8 mouse cellular contexts compared by ENCODE assay signal in the genomic region with DNA sequence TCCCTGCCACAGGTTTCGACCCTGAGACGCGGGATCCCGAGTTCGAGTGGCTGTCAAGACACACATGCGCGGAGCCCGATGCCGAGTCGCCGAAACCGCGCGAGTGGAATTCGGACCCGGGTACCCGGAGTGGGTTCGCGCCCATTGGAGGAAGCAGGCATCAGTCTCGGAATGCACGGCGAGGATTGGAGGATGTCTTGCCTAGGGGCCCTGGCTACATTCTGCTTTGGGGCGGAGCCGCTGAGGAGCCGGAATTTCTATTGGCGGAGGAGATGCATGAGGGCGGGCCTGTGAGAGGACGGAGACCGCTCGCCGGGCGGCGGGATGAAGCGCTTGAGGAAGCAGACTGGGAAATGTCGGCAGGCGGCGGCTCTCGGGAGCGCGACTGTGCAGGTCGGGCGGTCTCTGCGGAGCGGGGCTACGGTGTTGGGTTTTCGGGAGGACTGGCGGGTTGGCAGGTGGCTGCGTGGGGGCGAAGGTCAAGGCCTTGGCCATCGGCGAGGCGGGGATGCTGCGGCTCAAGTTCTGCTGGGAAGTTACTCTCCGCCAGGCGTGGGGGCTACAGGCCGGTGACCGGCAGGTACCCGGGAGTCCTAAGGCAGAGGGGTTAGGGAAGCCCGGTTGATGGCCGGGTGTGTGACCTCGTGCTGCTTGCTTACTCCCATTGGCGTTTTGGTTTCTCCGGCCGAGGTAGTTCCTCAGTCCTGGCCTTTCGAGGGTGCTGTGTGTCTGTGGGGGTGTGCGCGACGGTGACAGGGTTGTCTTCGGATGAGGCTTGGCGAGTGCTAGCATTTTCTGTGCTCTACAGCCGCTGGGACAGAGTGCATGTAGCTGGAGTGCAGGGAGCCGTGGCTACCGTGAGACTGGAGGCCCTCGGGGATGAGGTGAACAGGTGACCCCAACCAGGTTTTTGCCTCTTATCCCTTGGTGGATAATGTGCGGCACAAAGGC. TPM values are rescaled to one million over a fixed set of nuclear protein-coding genes. Genes with fewer than 3 reads are reported as not detected.
A peak's percentile ranks its signal among the peaks of the same experiment; 100 is the strongest.
DNase-seq lines count a peak whose midpoint lies in the region; ATAC-seq and TF ChIP-seq lines count a peak whose summit lies in the region.

No protein-coding gene starts in this region.

- DNase-seq in 3134 (ENCODE audit: extremely low read depth, insufficient read length, low spot score), result peak; percentile 94
- DNase-seq in adrenal gland, postnatal 36 days, result peak; percentile 98 to 100
- peak; percentile 99 for DNase-seq in heart, adult 2 months
- DNase-seq in kidney, adult 8-10 months, result peak; percentile 99
- peak; percentile 97 to 98 for DNase-seq in spleen, postnatal 10 days (ENCODE audit: low spot score in 2 of 2)

- under 1% methylated on average over 75 of the region's 75 CpGs for WGBS in embryonic facial prominence, embryonic 13.5 days
- under 1% methylated on average over 75 of the region's 75 CpGs for WGBS in heart, adult 2 months
- under 1% methylated on average over 75 of the region's 75 CpGs for WGBS in limb, embryonic 13.5 days
- under 1% methylated on average over 75 of the region's 75 CpGs for WGBS in midbrain, embryonic 16.5 days

- peak overlapping the region; percentile 98 for H3K4me2 ChIP-seq in embryonic facial prominence, embryonic 13.5 days
- H3K4me2 ChIP-seq in limb, embryonic 13.5 days (replicated peaks), result peak overlapping the region; percentile 98
- H3K4me2 ChIP-seq in midbrain, embryonic 16.5 days (ENCODE audit: low read length), result peak overlapping the region; percentile 98

- peak; percentile 62 for TF ChIP-seq POLR2A in heart, adult 2 months (IDR thresholded peaks at IDR 0.05; ENCODE audit: insufficient read depth, low read depth, low read length)

- peak; percentile 96 for ATAC-seq in embryonic facial prominence, embryonic 13.5 days (ENCODE audit: insufficient number of reproducible peaks, insufficient read depth, low FRiP score, low TSS enrichment, low read depth)
- peak; percentile 100 for ATAC-seq in limb, embryonic 13.5 days (ENCODE audit: low FRiP score, low read depth)
- ATAC-seq in midbrain, embryonic 16.5 days, result peak; percentile 100

- peak; percentile 27 for TF ChIP-seq CTCF in heart, adult 2 months (IDR thresholded peaks at IDR 0.05)

- H3K9me3 ChIP-seq in embryonic facial prominence, embryonic 13.5 days, result no peaks in the 10 kb centered on the region
- H3K9me3 ChIP-seq in limb, embryonic 13.5 days, result no peaks in the 10 kb centered on the region
- H3K9me3 ChIP-seq in midbrain, embryonic 16.5 days (replicated peaks; ENCODE audit: control insufficient read depth, low read length, poor library complexity, severe bottlenecking), result no peaks in the 10 kb centered on the region

- H3K27ac ChIP-seq in embryonic facial prominence, embryonic 13.5 days, result no peak overlapping the region
- peak overlapping the region; percentile 60 for H3K27ac ChIP-seq in heart, adult 2 months
- H3K27ac ChIP-seq in limb, embryonic 13.5 days, result no peak overlapping the region
- H3K27ac ChIP-seq in midbrain, embryonic 16.5 days (ENCODE audit: low read length), result no peak overlapping the region

- peaks cover 4% of the 10 kb centered on the region for H3K79me2 ChIP-seq in heart, adult 2 months (replicated peaks; ENCODE audit: control insufficient read depth, insufficient read depth, low read length)

- H3K36me3 ChIP-seq in embryonic facial prominence, embryonic 13.5 days, result peaks cover 11% of the 10 kb centered on the region; the same call in 1 of the 2 replicates
- peaks cover 4% of the 10 kb centered on the region for H3K36me3 ChIP-seq in heart, adult 2 months (ENCODE audit: control insufficient read depth, insufficient read depth, low read length)
- H3K36me3 ChIP-seq in limb, embryonic 13.5 days, result peaks cover 11% of the 10 kb centered on the region; the same call in 1 of the 2 replicates
- 0 out of 2 replicates have a peak, but pooled peaks cover 4% of the 10 kb centered on the region for H3K36me3 ChIP-seq in midbrain, embryonic 16.5 days (ENCODE audit: control insufficient read depth, insufficient read depth, low read length)

- TF ChIP-seq EP300 in heart, adult 2 months (IDR thresholded peaks at IDR 0.05; ENCODE audit: insufficient read depth, low read depth, low read length), result 0 out of 2 replicates have a peak, but pooled peaks have one; percentile 38

- H3K9ac ChIP-seq in embryonic facial prominence, embryonic 13.5 days, result peak overlapping the region; percentile 84
- H3K9ac ChIP-seq in heart, adult 2 months (ENCODE audit: low read depth, low read length), result peak overlapping the region; percentile 81
- H3K9ac ChIP-seq in limb, embryonic 13.5 days, result peak overlapping the region; percentile 77
- peak overlapping the region; percentile 82 for H3K9ac ChIP-seq in midbrain, embryonic 16.5 days (ENCODE audit: low read depth, low read length)

- peaks cover 21% of the 10 kb centered on the region for H3K4me1 ChIP-seq in embryonic facial prominence, embryonic 13.5 days
- peaks cover 11% of the 10 kb centered on the region for H3K4me1 ChIP-seq in heart, adult 2 months (ENCODE audit: control insufficient read depth, insufficient read depth, low read length)
- H3K4me1 ChIP-seq in limb, embryonic 13.5 days, result peaks cover 14% of the 10 kb centered on the region
- peaks cover 14% of the 10 kb centered on the region for H3K4me1 ChIP-seq in midbrain, embryonic 16.5 days (ENCODE audit: control insufficient read depth, insufficient read depth, low read length)

- intact Hi-C loops in heart, adult 2 months (cut with DNase I), result loop anchor here (5.0 kb wide), 1 partner anchor 51 kb away; a partner anchor contains a TSS

- 0 out of 2 replicates have a peak, but pooled peaks cover 7% of the 10 kb centered on the region for H3K27me3 ChIP-seq in embryonic facial prominence, embryonic 13.5 days
- no peaks in the 10 kb centered on the region for H3K27me3 ChIP-seq in heart, adult 2 months (ENCODE audit: control insufficient read depth, insufficient read depth, low read length)
- H3K27me3 ChIP-seq in limb, embryonic 13.5 days, result no peaks in the 10 kb centered on the region
- no peaks in the 10 kb centered on the region for H3K27me3 ChIP-seq in midbrain, embryonic 16.5 days (ENCODE audit: control insufficient read depth, insufficient read depth, low read depth, low read length)

- peak overlapping the region; percentile 78 for H3K4me3 ChIP-seq in embryonic facial prominence, embryonic 13.5 days
- H3K4me3 ChIP-seq in heart, adult 2 months, result peak overlapping the region; percentile 94
- H3K4me3 ChIP-seq in limb, embryonic 13.5 days, result peak overlapping the region; percentile 76
- peak overlapping the region; percentile 75 for H3K4me3 ChIP-seq in midbrain, embryonic 16.5 days (ENCODE audit: low read depth, low read length)

RNA-seq across cellular contexts. Expression of a gene that starts 9.9 kb away (rescaled TPM):
- 10 to 100 TPM; 15.9 to 21.0 TPM for total RNA-seq in adrenal gland, postnatal 36 days (2021)
- polyA plus RNA-seq in embryonic facial prominence, embryonic 13.5 days (2015; fragmentation: Nextera tagmentation; extraction: Ambion mirVana), result 25.2 and 26.4 TPM in 2 replicates
- 1 to 10 TPM; 8.0 to 8.2 TPM for total RNA-seq in heart, adult 2 months (2021)
- polyA plus RNA-seq in heart, adult 2 months (2012; rRNA removed), result 17.8 and 29.8 TPM in 2 replicates
- 24.6 and 25.2 TPM in 2 replicates for polyA plus RNA-seq in limb, embryonic 13.5 days (2015; fragmentation: Nextera tagmentation; extraction: Ambion mirVana)
- 24.4 and 26.6 TPM in 2 replicates for polyA plus RNA-seq in midbrain, embryonic 16.5 days (2015; fragmentation: Nextera tagmentation; extraction: Ambion mirVana)

RNA-seq across cellular contexts. Expression of a gene that starts 37.0 kb away (rescaled TPM):
- total RNA-seq in adrenal gland, postnatal 36 days (2021), result 10 to 100 TPM; 39.3 to 39.6 TPM
- 177 and 186 TPM in 2 replicates for polyA plus RNA-seq in embryonic facial prominence, embryonic 13.5 days (2015; fragmentation: Nextera tagmentation; extraction: Ambion mirVana)
- 10 to 100 TPM; 18.0 to 19.4 TPM for total RNA-seq in heart, adult 2 months (2021)
- polyA plus RNA-seq in heart, adult 2 months (2012; rRNA removed), result 7.7 and 11.5 TPM in 2 replicates
- 180 and 188 TPM in 2 replicates for polyA plus RNA-seq in limb, embryonic 13.5 days (2015; fragmentation: Nextera tagmentation; extraction: Ambion mirVana)
- polyA plus RNA-seq in midbrain, embryonic 16.5 days (2015; fragmentation: Nextera tagmentation; extraction: Ambion mirVana), result 98.1 and 106 TPM in 2 replicates

RNA-seq across cellular contexts. Expression of a gene that starts 50.3 kb away (rescaled TPM):
- total RNA-seq in adrenal gland, postnatal 36 days (2021), result 10 to 100 TPM; 21.7 to 26.6 TPM
- polyA plus RNA-seq in embryonic facial prominence, embryonic 13.5 days (2015; fragmentation: Nextera tagmentation; extraction: Ambion mirVana), result 11.9 and 12.9 TPM in 2 replicates
- total RNA-seq in heart, adult 2 months (2021), result 10 to 100 TPM; 15.3 to 15.7 TPM
- 4.7 and 9.1 TPM in 2 replicates for polyA plus RNA-seq in heart, adult 2 months (2012; rRNA removed)
- 12.1 and 14.0 TPM in 2 replicates for polyA plus RNA-seq in limb, embryonic 13.5 days (2015; fragmentation: Nextera tagmentation; extraction: Ambion mirVana)
- 9.9 and 10.9 TPM in 2 replicates for polyA plus RNA-seq in midbrain, embryonic 16.5 days (2015; fragmentation: Nextera tagmentation; extraction: Ambion mirVana)

RNA-seq across cellular contexts. Expression of a gene that starts 51.1 kb away (rescaled TPM):
- 1 to 10 TPM; 8.1 to 9.0 TPM for total RNA-seq in adrenal gland, postnatal 36 days (2021)
- polyA plus RNA-seq in embryonic facial prominence, embryonic 13.5 days (2015; fragmentation: Nextera tagmentation; extraction: Ambion mirVana), result 17.0 and 19.5 TPM in 2 replicates
- 10 to 100 TPM in 1 of 2 experiments, 1 to 10 TPM in 1; 7.8 to 11.5 TPM for total RNA-seq in heart, adult 2 months (2021)
- 10.1 and 17.9 TPM in 2 replicates for polyA plus RNA-seq in heart, adult 2 months (2012; rRNA removed)
- 19.9 and 23.8 TPM in 2 replicates for polyA plus RNA-seq in limb, embryonic 13.5 days (2015; fragmentation: Nextera tagmentation; extraction: Ambion mirVana)
- polyA plus RNA-seq in midbrain, embryonic 16.5 days (2015; fragmentation: Nextera tagmentation; extraction: Ambion mirVana), result 1.5 and 1.7 TPM in 2 replicates

RNA-seq across cellular contexts. Expression of a gene that starts 58.2 kb away (rescaled TPM):
- total RNA-seq in adrenal gland, postnatal 36 days (2021), result 10 to 100 TPM; 30.0 to 40.6 TPM
- 84.7 and 92.2 TPM in 2 replicates for polyA plus RNA-seq in embryonic facial prominence, embryonic 13.5 days (2015; fragmentation: Nextera tagmentation; extraction: Ambion mirVana)
- total RNA-seq in heart, adult 2 months (2021), result 10 to 100 TPM; 12.1 to 13.5 TPM
- 4.0 and 6.2 TPM in 2 replicates for polyA plus RNA-seq in heart, adult 2 months (2012; rRNA removed)
- 84.4 and 87.9 TPM in 2 replicates for polyA plus RNA-seq in limb, embryonic 13.5 days (2015; fragmentation: Nextera tagmentation; extraction: Ambion mirVana)
- 39.8 and 43.8 TPM in 2 replicates for polyA plus RNA-seq in midbrain, embryonic 16.5 days (2015; fragmentation: Nextera tagmentation; extraction: Ambion mirVana)
